Mouse (Mus musculus): Measurements from ENCODE around the gene Fam234b. TPM values are rescaled to one million over a fixed set of nuclear protein-coding genes. Genes with fewer than 3 reads are reported as not detected.

Fam234b gene
- total RNA-seq, 1 experiment from 2014 or later = 0.86 TPM

- ATAC-seq (replicated peaks; ENCODE audit: insufficient number of reproducible peaks, low FRiP score, low TSS enrichment, poor library complexity, severe bottlenecking) = no peak
Observed at GRCm38 (mm10) chr6:135175014-135175413, 22.8 kb upstream of the Fam234b start.

GRCm38 (mm10) chr6:135177271-135177670 lies 20.5 kb upstream of the Fam234b start:
- no peak for ATAC-seq (replicated peaks; ENCODE audit: insufficient number of reproducible peaks, low FRiP score, low TSS enrichment, poor library complexity, severe bottlenecking)

- ATAC-seq (replicated peaks; ENCODE audit: insufficient number of reproducible peaks, low FRiP score, low TSS enrichment, poor library complexity, severe bottlenecking) = no peak
Observed at GRCm38 (mm10) chr6:135178599-135178998, 19.2 kb upstream of the Fam234b start.

GRCm38 (mm10) chr6:135182925-135183324 lies 14.9 kb upstream of the Fam234b start:
- ATAC-seq (replicated peaks; ENCODE audit: insufficient number of reproducible peaks, low FRiP score, low TSS enrichment, poor library complexity, severe bottlenecking) = no peak

GRCm38 (mm10) chr6:135183961-135184360 lies 13.8 kb upstream of the Fam234b start:
- no peak for ATAC-seq (replicated peaks; ENCODE audit: insufficient number of reproducible peaks, low FRiP score, low TSS enrichment, poor library complexity, severe bottlenecking)

GRCm38 (mm10) chr6:135187076-135187917 lies 10.5 kb upstream of the Fam234b start:
- no peak for ATAC-seq (replicated peaks; ENCODE audit: insufficient number of reproducible peaks, low FRiP score, low TSS enrichment, poor library complexity, severe bottlenecking)

GRCm38 (mm10) chr6:135188629-135189028 lies 9.1 kb upstream of the Fam234b start:
- ATAC-seq (replicated peaks; ENCODE audit: insufficient number of reproducible peaks, low FRiP score, low TSS enrichment, poor library complexity, severe bottlenecking) = 0 out of 2 replicates have a peak, but pooled peaks have one; percentile 29

- ATAC-seq (replicated peaks; ENCODE audit: insufficient number of reproducible peaks, low FRiP score, low TSS enrichment, poor library complexity, severe bottlenecking) = no peak
Observed at GRCm38 (mm10) chr6:135190122-135190521, 7.7 kb upstream of the Fam234b start.

GRCm38 (mm10) chr6:135191906-135192305 lies 5.9 kb upstream of the Fam234b start:
- ATAC-seq (replicated peaks; ENCODE audit: insufficient number of reproducible peaks, low FRiP score, low TSS enrichment, poor library complexity, severe bottlenecking) = no peak

- no peak for ATAC-seq (replicated peaks; ENCODE audit: insufficient number of reproducible peaks, low FRiP score, low TSS enrichment, poor library complexity, severe bottlenecking)
Observed at GRCm38 (mm10) chr6:135192993-135193392, 4.8 kb upstream of the Fam234b start.

- ATAC-seq (replicated peaks; ENCODE audit: insufficient number of reproducible peaks, low FRiP score, low TSS enrichment, poor library complexity, severe bottlenecking) = no peak
Observed at GRCm38 (mm10) chr6:135193733-135194132, 4.0 kb upstream of the Fam234b start.

GRCm38 (mm10) chr6:135194907-135195306 lies 2.9 kb upstream of the Fam234b start:
- ATAC-seq (replicated peaks; ENCODE audit: insufficient number of reproducible peaks, low FRiP score, low TSS enrichment, poor library complexity, severe bottlenecking) = no peak

- no peak for ATAC-seq (replicated peaks; ENCODE audit: insufficient number of reproducible peaks, low FRiP score, low TSS enrichment, poor library complexity, severe bottlenecking)
Observed at GRCm38 (mm10) chr6:135196707-135197106, 1.1 kb upstream of the Fam234b start.

- no peak for ATAC-seq (replicated peaks; ENCODE audit: insufficient number of reproducible peaks, low FRiP score, low TSS enrichment, poor library complexity, severe bottlenecking)
Observed at GRCm38 (mm10) chr6:135197446-135197845, 331 bp upstream of the Fam234b start.

GRCm38 (mm10) chr6:135198726-135199125 lies 949 bp downstream of the Fam234b start:
- ATAC-seq (replicated peaks; ENCODE audit: insufficient number of reproducible peaks, low FRiP score, low TSS enrichment, poor library complexity, severe bottlenecking) = no peak

- no peak for ATAC-seq (replicated peaks; ENCODE audit: insufficient number of reproducible peaks, low FRiP score, low TSS enrichment, poor library complexity, severe bottlenecking)
Observed at GRCm38 (mm10) chr6:135200122-135200957, 2.6 kb downstream of the Fam234b start.

GRCm38 (mm10) chr6:135202668-135203067 lies 4.9 kb downstream of the Fam234b start:
- no peak for ATAC-seq (replicated peaks; ENCODE audit: insufficient number of reproducible peaks, low FRiP score, low TSS enrichment, poor library complexity, severe bottlenecking)

- ATAC-seq (replicated peaks; ENCODE audit: insufficient number of reproducible peaks, low FRiP score, low TSS enrichment, poor library complexity, severe bottlenecking) = no peak
Observed at GRCm38 (mm10) chr6:135203737-135204136, 6.0 kb downstream of the Fam234b start.

GRCm38 (mm10) chr6:135204869-135205268 lies 7.1 kb downstream of the Fam234b start:
- no peak for ATAC-seq (replicated peaks; ENCODE audit: insufficient number of reproducible peaks, low FRiP score, low TSS enrichment, poor library complexity, severe bottlenecking)

- ATAC-seq (replicated peaks; ENCODE audit: insufficient number of reproducible peaks, low FRiP score, low TSS enrichment, poor library complexity, severe bottlenecking) = no peak
Observed at GRCm38 (mm10) chr6:135205802-135206201, 8.0 kb downstream of the Fam234b start.

All from monocyte, adult 5-6 weeks (primary cell).